20 mouse cellular contexts compared by ENCODE assay signal in the genomic region with DNA sequence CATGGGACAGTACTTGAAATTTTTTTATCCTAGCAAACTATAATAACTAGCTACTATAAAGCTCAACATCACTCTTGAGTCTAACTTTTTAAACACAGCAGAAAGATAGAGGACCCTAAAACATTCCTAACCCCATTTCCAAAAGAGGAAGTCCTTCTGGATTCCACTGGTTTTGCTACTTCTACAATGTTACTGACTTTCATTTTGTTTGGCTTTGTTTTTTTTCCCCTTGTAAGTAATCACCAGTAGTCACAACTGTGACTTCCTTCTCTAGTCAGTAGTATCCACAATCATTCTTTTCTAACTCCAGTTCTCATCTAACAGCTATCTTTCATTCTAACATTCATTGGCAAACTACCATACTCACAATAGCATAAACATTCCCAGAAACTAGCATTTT. TPM values are rescaled to one million over a fixed set of nuclear protein-coding genes. Genes with fewer than 3 reads are reported as not detected.
A peak's percentile ranks its signal among the peaks of the same experiment; 100 is the strongest.
DNase-seq lines count a peak whose midpoint lies in the region; ATAC-seq and TF ChIP-seq lines count a peak whose summit lies in the region.
"Had no signal": no experiment of that assay in that cellular context is flagged by ENCODE, and none has a peak within 500 bp of the region (broad histone marks: within the 10 kb centered on the region; RNA-seq: fewer than 3 reads in every experiment).

No protein-coding gene starts in this region.

- no peaks in the 10 kb centered on the region for H3K4me1 ChIP-seq in kidney, postnatal 0 days (replicated peaks; ENCODE audit: insufficient read depth, low read length)
- H3K4me1 ChIP-seq: embryonic facial prominence, embryonic 12.5 days had no signal

- H3K27me3 ChIP-seq in kidney, postnatal 0 days (ENCODE audit: insufficient read depth, low read length): no peaks in the 10 kb centered on the region
- H3K27me3 ChIP-seq: embryonic facial prominence, embryonic 12.5 days; forebrain, embryonic 13.5 days had no signal

- H3K27ac ChIP-seq in kidney, postnatal 0 days: no peak overlapping the region
- H3K27ac ChIP-seq: embryonic facial prominence, embryonic 10.5 days; embryonic facial prominence, embryonic 12.5 days; forebrain, embryonic 13.5 days had no signal

- TF ChIP-seq CTCF in kidney, postnatal 0 days (IDR thresholded peaks at IDR 0.05; ENCODE audit: low read depth): no peak

- no peaks in the 10 kb centered on the region for H3K9me3 ChIP-seq in kidney, postnatal 0 days (replicated peaks; ENCODE audit: low read length)
- H3K9me3 ChIP-seq: embryonic facial prominence, embryonic 10.5 days; embryonic facial prominence, embryonic 12.5 days; forebrain, embryonic 13.5 days had no signal

- H3K36me3 ChIP-seq in kidney, postnatal 0 days (ENCODE audit: insufficient read depth, low read length): no peaks in the 10 kb centered on the region
- H3K36me3 ChIP-seq: embryonic facial prominence, embryonic 10.5 days; embryonic facial prominence, embryonic 12.5 days had no signal

- peak; percentile 11 for DNase-seq in kidney, postnatal 0 days (ENCODE audit: low spot score)
- no peak for DNase-seq in kidney, adult 8-10 months
- DNase-seq in 416B (ENCODE audit: low read depth): peak; percentile 53
- no peak for DNase-seq in layer of hippocampus, postnatal 14 days (ENCODE audit: low spot score in 2 of 2)
- DNase-seq in urinary bladder, adult 18-20 months (ENCODE audit: low spot score in 2 of 2): no peak
- DNase-seq: adrenal gland, adult 2 months; adrenal gland, postnatal 10 days; adrenal gland, postnatal 25 days; cerebellum, adult 11 months; cerebellum, adult 18-20 months; cerebellum, adult 8-10 months; cerebellum, adult 9-11 months; cerebellum, postnatal 14 days; cerebellum, postnatal 36 days had no signal

- no peak for ATAC-seq in kidney, postnatal 0 days (replicated peaks; ENCODE audit: low FRiP score, low read depth)
- ATAC-seq in common myeloid progenitor, adult 5-6 weeks (replicated peaks; ENCODE audit: low read depth, poor library complexity, severe bottlenecking): peak; percentile 63
- ATAC-seq in megakaryocyte progenitor cell, adult 5-6 weeks (replicated peaks; ENCODE audit: poor library complexity): 0 out of 2 replicates have a peak, but pooled peaks have one; percentile 29
- ATAC-seq: forebrain, embryonic 13.5 days; forebrain, embryonic 16.5 days had no signal

- H3K9ac ChIP-seq in kidney, postnatal 0 days (ENCODE audit: low read depth, low read length): no peak overlapping the region
- H3K9ac ChIP-seq: embryonic facial prominence, embryonic 12.5 days; forebrain, embryonic 13.5 days had no signal

- H3K4me2 ChIP-seq in kidney, postnatal 0 days (ENCODE audit: low read length): no peak overlapping the region
- H3K4me2 ChIP-seq: embryonic facial prominence, embryonic 12.5 days; forebrain, embryonic 13.5 days had no signal

- no peak overlapping the region for H3K4me3 ChIP-seq in kidney, postnatal 0 days (replicated peaks; ENCODE audit: low read depth, low read length)
- H3K4me3 ChIP-seq: embryonic facial prominence, embryonic 10.5 days; embryonic facial prominence, embryonic 12.5 days; forebrain, embryonic 13.5 days had no signal

RNA-seq across cellular contexts. Expression of a gene that starts 44.3 kb away (rescaled TPM):
- 11.6 and 11.7 TPM in 2 replicates for polyA plus RNA-seq in kidney, postnatal 0 days (2015; fragmentation: Nextera tagmentation; extraction: Ambion mirVana)
- total RNA-seq in common myeloid progenitor, adult 5-6 weeks (2017): 15.9 and 25.9 TPM in 2 replicates
- 23.9 and 28.5 TPM in 2 replicates for total RNA-seq in megakaryocyte progenitor cell, adult 5-6 weeks (2015)
- total RNA-seq in megakaryocyte progenitor cell, adult 5-6 weeks (2017): 17.3 and 23.5 TPM in 2 replicates
- total RNA-seq in layer of hippocampus, postnatal 14 days (2021): 10 to 100 TPM; 16.6 to 17.7 TPM

Comparison
In these comparisons a context has a peak if more than half of its experiments do, and no peak if none do; other contexts are left out.
1. DNase-seq: peak in kidney, postnatal 0 days (single experiment) and 416B (single experiment); none in kidney, adult 8-10 months (0 of 2), layer of hippocampus, postnatal 14 days (0 of 2) and urinary bladder, adult 18-20 months (0 of 2).